Mouse (Mus musculus): Measurements from ENCODE around the gene Kdm7a.

GRCm38 (mm10) chr6:39244066-39244465, 37.5 kb upstream of the Kdm7a start:
- no peak for TF ChIP-seq CTCF (IDR thresholded peaks at IDR 0.05; ENCODE audit: low read depth, low read length)
- no peak for TF ChIP-seq POLR2A (IDR thresholded peaks at IDR 0.05; ENCODE audit: extremely low read depth, insufficient read depth, low read length)
